Mouse (Mus musculus): ENCODE data around the gene Ahnak. TPM values are rescaled to one million over a fixed set of nuclear protein-coding genes. Genes with fewer than 3 reads are reported as not detected.
A peak's percentile ranks its signal among the peaks of the same experiment; 100 is the strongest.

Gene Ahnak
- polyA plus RNA-seq (2014; fragmentation: Nextera tagmentation; extraction: Ambion mirVana): 29.4 and 30.6 TPM in 2 replicates

- under 1% methylated on average over 42 of the region's 42 CpGs for WGBS
Measured at GRCm38 (mm10) chr19:8989066-8989566, at the start of gene Ahnak. TSS of gene Ahnak (plus strand) at chr19:8989284.

GRCm38 (mm10) chr19:8940526-8941133 lies 48.5 kb upstream of the Ahnak start:
- Histone ChIP-seq H3K9ac (ENCODE audit: low read length) (peak overlapping the region; percentile 99; the same call in 1 of the 2 replicates), H3K9me3 (ENCODE audit: control insufficient read depth, low read length) (no peaks in the 10 kb centered on the region), H3K4me1 (ENCODE audit: control insufficient read depth in 2 of 2, insufficient read depth in 2 of 2, low read length in 2 of 2) (peaks cover 12 to 37% of the 10 kb centered on the region in 2 experiments), H3K27me3 (ENCODE audit: control insufficient read depth, insufficient read depth, low read length) (no peaks in the 10 kb centered on the region), H3K36me3 (ENCODE audit: control insufficient read depth, insufficient read depth, low read length) (peaks cover 61% of the 10 kb centered on the region), H3K4me2 (ENCODE audit: low read length) (peak overlapping the region; percentile 79), H3K4me3 (ENCODE audit: control insufficient read depth in 1 of 2, insufficient read depth in 1 of 2, low read depth in 1 of 2, low read length in 2 of 2) (peak overlapping the region in 1 of 2 experiments; percentile 99; a peak in 1 of 4 replicates), H3K27ac (replicated peaks in 1 of 2; ENCODE audit: control insufficient read depth in 1 of 2, insufficient read depth in 1 of 2, low read depth in 2 of 2, low read length in 2 of 2) (no peak overlapping the region; a peak in 1 of 4 replicates)
- 83% methylated on average over 15 of the region's 15 CpGs for WGBS
- ATAC-seq (ENCODE audit: insufficient number of reproducible peaks, insufficient read depth, low FRiP score, low read depth): no peak

More at GRCm38 (mm10) chr19:8989066-8989566, at the start of gene Ahnak:
- H3K4me2 ChIP-seq (ENCODE audit: low read length): peak within 1 kb of the TSS; percentile 77
- H3K27ac ChIP-seq (replicated peaks in 1 of 2; ENCODE audit: control insufficient read depth in 1 of 2, insufficient read depth in 1 of 2, low read depth in 2 of 2, low read length in 2 of 2): peak within 1 kb of the TSS; percentile 97 to 98
- peak within 1 kb of the TSS; percentile 97 for H3K9ac ChIP-seq (ENCODE audit: low read length)
- H3K27me3 ChIP-seq (ENCODE audit: control insufficient read depth, insufficient read depth, low read length): no peaks in the 10 kb centered on the region
- H3K9me3 ChIP-seq (ENCODE audit: control insufficient read depth, low read length): no peaks in the 10 kb centered on the region
- H3K4me1 ChIP-seq (ENCODE audit: control insufficient read depth in 2 of 2, insufficient read depth in 2 of 2, low read length in 2 of 2): peaks cover 55 to 72% of the 10 kb centered on the region in 2 experiments
- H3K36me3 ChIP-seq (ENCODE audit: control insufficient read depth, insufficient read depth, low read length): no peaks in the 10 kb centered on the region
- peak; percentile 71 for ATAC-seq (ENCODE audit: insufficient number of reproducible peaks, insufficient read depth, low FRiP score, low read depth)
- H3K4me3 ChIP-seq (ENCODE audit: control insufficient read depth in 1 of 2, insufficient read depth in 1 of 2, low read depth in 1 of 2, low read length in 2 of 2): peak within 1 kb of the TSS; percentile 87 to 94

- peaks cover 12 to 37% of the 10 kb centered on the region in 2 experiments for H3K4me1 ChIP-seq (ENCODE audit: control insufficient read depth in 2 of 2, insufficient read depth in 2 of 2, low read length in 2 of 2)
- H3K4me3 ChIP-seq (ENCODE audit: control insufficient read depth in 1 of 2, insufficient read depth in 1 of 2, low read depth in 1 of 2, low read length in 2 of 2): peak overlapping the region; percentile 39 to 99
- no peaks in the 10 kb centered on the region for H3K9me3 ChIP-seq (ENCODE audit: control insufficient read depth, low read length)
- H3K9ac ChIP-seq (ENCODE audit: low read length): peak overlapping the region; percentile 99
- WGBS: 40% methylated on average over 10 of the region's 10 CpGs
- peaks cover 61% of the 10 kb centered on the region for H3K36me3 ChIP-seq (ENCODE audit: control insufficient read depth, insufficient read depth, low read length)
- H3K27ac ChIP-seq (replicated peaks in 1 of 2; ENCODE audit: control insufficient read depth in 1 of 2, insufficient read depth in 1 of 2, low read depth in 2 of 2, low read length in 2 of 2): peak overlapping the region; percentile 33 to 99
- H3K27me3 ChIP-seq (ENCODE audit: control insufficient read depth, insufficient read depth, low read length): no peaks in the 10 kb centered on the region
- H3K4me2 ChIP-seq (ENCODE audit: low read length): peak overlapping the region; percentile 79
- no peak for ATAC-seq (ENCODE audit: insufficient number of reproducible peaks, insufficient read depth, low FRiP score, low read depth)
Measured at GRCm38 (mm10) chr19:8941136-8941514, 48.0 kb upstream of the Ahnak start.

GRCm38 (mm10) chr19:8941515-8942217 lies 47.4 kb upstream of the Ahnak start, which contains the start of gene Mta2:
TSS of gene Mta2 (plus strand) at chr19:8941875.
- Histone ChIP-seq H3K9me3 (ENCODE audit: control insufficient read depth, low read length) (no peaks in the 10 kb centered on the region), H3K27ac (replicated peaks in 1 of 2; ENCODE audit: control insufficient read depth in 1 of 2, insufficient read depth in 1 of 2, low read depth in 2 of 2, low read length in 2 of 2) (peak within 1 kb of the TSS; percentile 96 to 99), H3K36me3 (ENCODE audit: control insufficient read depth, insufficient read depth, low read length) (peaks cover 62% of the 10 kb centered on the region), H3K4me2 (ENCODE audit: low read length) (peak within 1 kb of the TSS; percentile 79), H3K27me3 (ENCODE audit: control insufficient read depth, insufficient read depth, low read length) (no peaks in the 10 kb centered on the region), H3K4me1 (ENCODE audit: control insufficient read depth in 2 of 2, insufficient read depth in 2 of 2, low read length in 2 of 2) (peaks cover 12 to 37% of the 10 kb centered on the region in 2 experiments), H3K9ac (ENCODE audit: low read length) (peak within 1 kb of the TSS; percentile 99), H3K4me3 (ENCODE audit: control insufficient read depth in 1 of 2, insufficient read depth in 1 of 2, low read depth in 1 of 2, low read length in 2 of 2) (peak within 1 kb of the TSS; percentile 74 to 99)
- ATAC-seq (ENCODE audit: insufficient number of reproducible peaks, insufficient read depth, low FRiP score, low read depth): peak; percentile 91
- WGBS: under 1% methylated on average over 64 of the region's 64 CpGs

GRCm38 (mm10) chr19:8942276-8942964 lies 46.7 kb upstream of the Ahnak start:
- peak overlapping the region; percentile 96 to 99 for H3K27ac ChIP-seq (replicated peaks in 1 of 2; ENCODE audit: control insufficient read depth in 1 of 2, insufficient read depth in 1 of 2, low read depth in 2 of 2, low read length in 2 of 2)
- H3K9ac ChIP-seq (ENCODE audit: low read length): peak overlapping the region; percentile 99
- peak overlapping the region; percentile 74 to 99 for H3K4me3 ChIP-seq (ENCODE audit: control insufficient read depth in 1 of 2, insufficient read depth in 1 of 2, low read depth in 1 of 2, low read length in 2 of 2)
- H3K4me2 ChIP-seq (ENCODE audit: low read length): peak overlapping the region; percentile 79
- no peaks in the 10 kb centered on the region for H3K9me3 ChIP-seq (ENCODE audit: control insufficient read depth, low read length)
- no peaks in the 10 kb centered on the region for H3K27me3 ChIP-seq (ENCODE audit: control insufficient read depth, insufficient read depth, low read length)
- peaks cover 12 to 37% of the 10 kb centered on the region in 2 experiments for H3K4me1 ChIP-seq (ENCODE audit: control insufficient read depth in 2 of 2, insufficient read depth in 2 of 2, low read length in 2 of 2)
- ATAC-seq (ENCODE audit: insufficient number of reproducible peaks, insufficient read depth, low FRiP score, low read depth): peak; percentile 71
- H3K36me3 ChIP-seq (ENCODE audit: control insufficient read depth, insufficient read depth, low read length): peaks cover 62% of the 10 kb centered on the region
- WGBS: under 1% methylated on average over 46 of the region's 46 CpGs

DNA sequence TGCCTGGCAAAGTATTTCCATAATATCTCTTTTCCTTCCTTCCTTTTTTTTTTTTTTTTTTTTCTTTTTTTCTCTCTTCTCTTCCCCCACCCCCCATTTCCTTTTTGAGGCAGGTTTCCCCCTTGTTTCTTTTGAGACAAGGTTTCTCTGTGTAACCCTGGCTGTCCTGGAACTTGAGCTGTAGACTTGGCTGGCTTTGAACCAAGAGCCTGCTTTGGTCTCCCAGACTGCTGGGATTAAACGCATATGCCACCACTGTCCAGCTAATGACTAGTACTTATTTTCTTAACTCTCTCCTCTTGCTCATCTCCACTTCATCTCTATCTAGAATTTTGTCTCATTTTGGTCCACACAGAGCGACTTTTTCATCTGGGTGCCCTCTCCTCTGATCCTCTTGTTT lies 46.0 kb upstream of the Ahnak start:
- 55% methylated on average over 2 of the region's 2 CpGs for whole genome bisulfite sequencing
- no peak for ATAC-seq (ENCODE audit: insufficient number of reproducible peaks, insufficient read depth, low FRiP score, low read depth)

DNA sequence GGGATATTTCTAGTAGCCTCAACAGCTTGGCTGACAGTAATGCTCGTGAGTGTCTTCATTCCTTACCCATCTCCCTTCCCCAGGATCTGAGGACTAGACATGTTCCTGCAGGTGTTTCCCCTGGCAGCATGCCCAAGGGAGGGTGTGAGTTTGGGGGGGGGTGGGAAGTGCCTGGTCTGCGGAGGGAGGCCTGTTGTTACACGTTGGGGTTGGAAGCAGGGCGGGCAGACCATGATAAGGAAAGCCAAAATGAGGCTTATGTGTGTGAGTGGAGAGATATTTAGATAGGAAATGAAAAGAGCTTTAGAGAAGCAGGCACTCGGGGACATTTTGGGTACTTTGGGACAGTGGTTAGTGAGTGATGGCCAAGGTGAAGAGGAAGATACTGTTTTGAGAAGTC lies 45.0 kb upstream of the Ahnak start:
- ATAC-seq (ENCODE audit: insufficient number of reproducible peaks, insufficient read depth, low FRiP score, low read depth): no peak
- H3K4me1 ChIP-seq (ENCODE audit: control insufficient read depth in 2 of 2, insufficient read depth in 2 of 2, low read length in 2 of 2): peaks cover 12 to 37% of the 10 kb centered on the region in 2 experiments
- 37% methylated on average over 5 of the region's 5 CpGs for WGBS

More for the DNA sequence above, 46.0 kb upstream of the Ahnak start:
- peak overlapping the region; percentile 79 for H3K4me2 ChIP-seq (ENCODE audit: low read length)
- no peaks in the 10 kb centered on the region for H3K9me3 ChIP-seq (ENCODE audit: control insufficient read depth, low read length)
- H3K4me1 ChIP-seq (ENCODE audit: control insufficient read depth in 2 of 2, insufficient read depth in 2 of 2, low read length in 2 of 2): peaks cover 12 to 37% of the 10 kb centered on the region in 2 experiments
- peak overlapping the region; percentile 74 to 99 for H3K4me3 ChIP-seq (ENCODE audit: control insufficient read depth in 1 of 2, insufficient read depth in 1 of 2, low read depth in 1 of 2, low read length in 2 of 2)
- H3K27me3 ChIP-seq (ENCODE audit: control insufficient read depth, insufficient read depth, low read length): no peaks in the 10 kb centered on the region
- peaks cover 64% of the 10 kb centered on the region for H3K36me3 ChIP-seq (ENCODE audit: control insufficient read depth, insufficient read depth, low read length)
- H3K9ac ChIP-seq (ENCODE audit: low read length): peak overlapping the region; percentile 99
- H3K27ac ChIP-seq (replicated peaks in 1 of 2; ENCODE audit: control insufficient read depth in 1 of 2, insufficient read depth in 1 of 2, low read depth in 2 of 2, low read length in 2 of 2): peak overlapping the region in 1 of 2 experiments; percentile 99; a peak in 1 of 4 replicates

More for the DNA sequence above, 45.0 kb upstream of the Ahnak start:
- H3K4me2 ChIP-seq (ENCODE audit: low read length): peak overlapping the region; percentile 79
- 0 out of 2 replicates have a peak overlapping the region, but pooled peaks have one; percentile 7 for H3K9ac ChIP-seq (ENCODE audit: low read length)
- H3K27me3 ChIP-seq (ENCODE audit: control insufficient read depth, insufficient read depth, low read length): no peaks in the 10 kb centered on the region
- H3K27ac ChIP-seq (replicated peaks in 1 of 2; ENCODE audit: control insufficient read depth in 1 of 2, insufficient read depth in 1 of 2, low read depth in 2 of 2, low read length in 2 of 2): 0 out of 4 replicates have a peak overlapping the region, but pooled peaks of 1 of the 2 experiments have one; percentile 1
- peak overlapping the region in 1 of 2 experiments; percentile 99; a peak in 1 of 4 replicates for H3K4me3 ChIP-seq (ENCODE audit: control insufficient read depth in 1 of 2, insufficient read depth in 1 of 2, low read depth in 1 of 2, low read length in 2 of 2)
- H3K9me3 ChIP-seq (ENCODE audit: control insufficient read depth, low read length): no peaks in the 10 kb centered on the region
- peaks cover 64% of the 10 kb centered on the region for H3K36me3 ChIP-seq (ENCODE audit: control insufficient read depth, insufficient read depth, low read length)

All from heart, embryonic 14.5 days (tissue).